Mouse (Mus musculus): ENCODE data around the gene Nxn. TPM values are rescaled to one million over a fixed set of nuclear protein-coding genes. Genes with fewer than 3 reads are reported as not detected.

Gene Nxn
- polyA plus RNA-seq, 1 experiment from 2014 or later = 26.0 TPM

GRCm38 (mm10) chr11:76210228-76210985 lies 188.5 kb downstream of the Nxn start:
- DNase-seq (ENCODE audit: low spot score) = no peak
- H3K27ac ChIP-seq = no peak overlapping the region

More at GRCm38 (mm10) chr11:76210228-76210985, 188.5 kb downstream of the Nxn start:
- no peaks in the 10 kb centered on the region for H3K9me3 ChIP-seq (replicated peaks; ENCODE audit: low read length)
- H3K4me3 ChIP-seq (replicated peaks; ENCODE audit: low read depth, low read length) = no peak overlapping the region
- 79% methylated on average over 13 of the region's 13 CpGs for WGBS
- H3K9ac ChIP-seq (ENCODE audit: low read depth, low read length) = no peak overlapping the region
- H3K4me1 ChIP-seq (replicated peaks; ENCODE audit: insufficient read depth, low read length) = no peaks in the 10 kb centered on the region
- TF ChIP-seq CTCF (IDR thresholded peaks at IDR 0.05; ENCODE audit: low read depth) = no peak
- H3K27me3 ChIP-seq (ENCODE audit: insufficient read depth, low read length) = no peaks in the 10 kb centered on the region
- peaks cover 36% of the 10 kb centered on the region for H3K36me3 ChIP-seq (ENCODE audit: insufficient read depth, low read length)
- no peak for ATAC-seq (replicated peaks; ENCODE audit: low FRiP score, low read depth)
- no peak overlapping the region for H3K4me2 ChIP-seq (ENCODE audit: low read length)

Other genes with a start within 250 kb of the Nxn start
- gene Vps53, start 219.5 kb downstream of the Nxn start, polyA plus RNA-seq (2015; fragmentation: Nextera tagmentation; extraction: Ambion mirVana) = 39.0 and 44.9 TPM in 2 replicates
- gene Fam57a, start 219.5 kb downstream of the Nxn start, polyA plus RNA-seq (2015; fragmentation: Nextera tagmentation; extraction: Ambion mirVana) = 14.5 and 15.2 TPM in 2 replicates
- 0.93 and 1.4 TPM in 2 replicates for gene Dbil5, start 181.5 kb downstream of the Nxn start, polyA plus RNA-seq (2015; fragmentation: Nextera tagmentation; extraction: Ambion mirVana)
- 17.4 and 20.4 TPM in 2 replicates for gene Gemin4, start 181.5 kb downstream of the Nxn start, polyA plus RNA-seq (2015; fragmentation: Nextera tagmentation; extraction: Ambion mirVana)
- 20.8 and 21.2 TPM in 2 replicates for gene Mrm3, start 155.4 kb downstream of the Nxn start, polyA plus RNA-seq (2015; fragmentation: Nextera tagmentation; extraction: Ambion mirVana)
- gene Glod4, start 155.4 kb downstream of the Nxn start, polyA plus RNA-seq (2015; fragmentation: Nextera tagmentation; extraction: Ambion mirVana) = 131 and 132 TPM in 2 replicates
- gene Timm22, start 7.8 kb upstream of the Nxn start, polyA plus RNA-seq (2015; fragmentation: Nextera tagmentation; extraction: Ambion mirVana) = 122 and 128 TPM in 2 replicates
- gene Abr, start 223.2 kb upstream of the Nxn start, polyA plus RNA-seq (2015; fragmentation: Nextera tagmentation; extraction: Ambion mirVana) = 27.7 and 30.7 TPM in 2 replicates